Mouse (Mus musculus) adipocyte (in vitro differentiated cells): ENCODE data around the gene Asic3.

Source experiments
- DNase-seq: peaks from one replicate; pipeline ENCODE4 v3.0.0-alpha.2; 2016; ENCODE audit warnings: low spot score

Gene Asic3

DNA sequence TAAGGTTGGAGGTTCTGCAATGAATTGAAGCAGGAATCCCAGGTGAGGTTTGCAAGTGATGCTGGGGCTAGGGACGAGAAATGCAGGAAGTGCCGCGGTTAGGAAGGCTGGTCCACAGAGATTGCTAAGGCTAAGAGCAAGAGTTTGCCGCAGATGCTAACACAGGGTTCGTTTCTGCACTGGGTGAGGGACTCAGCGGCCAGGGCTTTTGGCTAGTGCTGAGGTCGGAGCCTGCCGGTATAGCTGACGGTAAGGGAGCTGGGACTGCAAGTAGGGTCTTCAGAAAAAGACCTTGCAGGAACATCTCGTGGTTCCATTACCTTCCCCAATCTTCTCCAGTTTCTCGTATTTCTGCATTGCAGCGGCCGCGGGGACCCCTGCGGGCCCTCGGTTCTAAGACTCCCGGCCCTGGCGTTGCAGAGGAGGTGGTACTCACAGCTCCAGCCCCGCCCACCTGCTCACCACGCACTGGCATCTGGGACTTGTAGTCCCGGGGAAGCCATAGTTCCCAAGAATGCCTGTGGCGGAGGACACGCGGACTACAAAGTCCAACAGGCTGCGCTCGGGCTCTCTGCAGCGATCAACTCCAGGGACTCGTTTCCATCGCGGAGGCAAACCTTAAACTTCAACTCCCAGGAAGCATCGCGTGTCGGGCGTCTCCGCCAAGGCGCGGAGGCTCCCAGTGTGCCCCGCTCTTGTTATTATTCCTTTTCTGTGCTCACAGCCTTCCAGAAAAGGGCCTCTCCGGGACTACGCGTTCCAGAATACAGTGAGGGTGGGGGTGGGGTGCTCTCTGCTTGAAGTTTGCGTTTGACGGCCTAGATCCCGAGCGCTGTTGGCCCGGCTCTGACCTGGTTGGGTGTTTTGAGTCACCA is 10.2 kb downstream of the Asic3 start, which contains the start of the genes Cdk5 and Slc4a2:
Gene Cdk5, minus strand, starts transcription at position 402 of the 875 bp plus-strand sequence.
Gene Slc4a2, plus strand, starts transcription at position 709 of the 875 bp plus-strand sequence.
- DNase-seq, result peak; percentile 100

DNA sequence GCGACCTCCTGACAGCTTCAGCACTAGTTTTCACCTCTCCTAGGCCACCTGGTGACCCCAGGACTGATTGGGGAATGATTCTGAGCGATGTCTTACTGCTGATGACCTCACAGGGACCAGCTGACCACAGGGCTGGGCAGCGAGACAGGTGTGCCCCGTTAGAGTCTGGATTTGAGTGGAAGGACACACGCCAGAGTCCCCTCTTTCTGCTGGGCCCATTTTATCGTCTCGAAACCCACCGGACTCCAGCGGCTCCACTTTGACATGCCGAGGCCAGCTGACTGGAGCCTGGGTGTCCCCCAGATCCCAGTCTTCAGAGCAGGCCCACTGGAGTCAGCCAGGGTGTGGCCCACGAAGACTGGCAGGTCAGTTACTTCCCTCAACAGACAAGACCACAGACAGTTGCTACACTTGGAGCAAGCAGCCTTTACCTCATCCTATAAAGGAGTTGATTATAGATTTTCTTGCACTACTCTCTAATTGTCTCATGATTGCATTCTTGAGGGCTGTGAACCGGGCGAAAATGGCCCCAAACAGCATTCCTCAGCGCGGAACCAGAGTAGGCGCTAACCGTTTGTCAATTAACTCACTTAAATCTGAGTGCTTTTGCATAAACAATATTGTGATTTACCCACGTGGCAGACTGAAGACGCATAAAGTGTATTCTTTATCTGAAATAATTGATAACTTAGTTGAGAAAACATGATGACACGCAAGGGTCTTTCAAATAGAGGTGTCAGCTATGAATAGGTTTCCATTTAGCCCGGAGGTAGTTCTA is 11.0 kb downstream of the Asic3 start:
- no peak for DNase-seq

DNA sequence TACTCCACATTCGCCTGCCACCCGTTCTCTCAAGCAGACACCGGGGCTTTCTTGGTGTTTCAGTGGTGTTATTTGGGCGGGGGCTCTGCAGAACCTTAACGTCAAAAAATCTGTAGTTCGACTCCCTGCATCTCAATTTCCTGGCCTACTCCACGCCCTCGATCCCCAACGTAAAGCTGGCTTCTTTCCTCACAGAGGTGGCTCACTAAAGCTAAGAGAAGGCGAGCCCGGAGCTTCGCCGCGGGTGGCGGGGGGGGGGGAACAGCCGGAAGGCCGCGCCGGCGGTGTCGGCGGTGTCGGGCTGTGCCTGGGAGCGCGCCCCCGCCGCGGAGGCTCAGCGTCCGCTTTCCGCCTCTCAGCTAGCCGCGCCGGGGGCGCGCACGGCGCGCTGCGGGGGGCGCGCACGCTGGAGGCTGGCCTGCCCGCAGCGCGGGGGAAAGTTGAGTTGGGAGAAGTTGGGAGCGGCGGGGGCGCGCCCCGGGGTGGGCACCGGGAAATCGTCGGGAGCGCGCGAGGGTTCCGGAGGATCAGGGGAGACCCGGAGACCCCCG is 11.7 kb downstream of the Asic3 start:
- peak; percentile 76 for DNase-seq

DNA sequence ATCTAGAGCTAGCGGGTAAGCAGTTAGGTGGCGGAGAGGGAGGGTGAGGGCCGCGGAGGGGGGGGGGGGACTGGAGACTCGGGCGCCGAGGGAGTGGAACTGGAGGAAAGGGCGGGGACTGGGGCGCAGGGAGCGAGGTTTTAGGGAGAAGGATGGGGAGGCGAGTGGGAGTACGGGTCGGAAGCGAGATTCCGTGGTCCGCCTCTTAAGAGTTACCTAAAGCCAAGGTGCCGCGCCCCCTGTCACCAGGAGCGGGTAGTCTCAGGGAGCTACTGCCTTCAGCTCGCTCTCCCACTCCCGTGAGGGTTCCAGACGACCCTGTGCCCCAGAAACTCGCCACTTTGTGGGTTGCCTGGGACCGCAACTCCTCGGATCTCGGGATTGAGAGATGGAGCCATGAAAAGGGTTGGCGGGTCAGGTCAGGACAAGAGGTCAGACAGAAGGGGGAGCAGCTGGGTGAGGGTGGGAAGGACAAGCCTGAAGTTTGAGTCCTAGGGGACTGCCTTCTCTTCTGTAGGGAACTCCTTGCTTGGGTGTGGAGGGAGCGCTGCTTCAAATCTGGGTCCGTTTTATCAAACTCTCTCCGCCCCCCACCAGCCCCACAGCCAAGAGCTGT is 12.3 kb downstream of the Asic3 start:
- DNase-seq, result peak; percentile 39

DNA sequence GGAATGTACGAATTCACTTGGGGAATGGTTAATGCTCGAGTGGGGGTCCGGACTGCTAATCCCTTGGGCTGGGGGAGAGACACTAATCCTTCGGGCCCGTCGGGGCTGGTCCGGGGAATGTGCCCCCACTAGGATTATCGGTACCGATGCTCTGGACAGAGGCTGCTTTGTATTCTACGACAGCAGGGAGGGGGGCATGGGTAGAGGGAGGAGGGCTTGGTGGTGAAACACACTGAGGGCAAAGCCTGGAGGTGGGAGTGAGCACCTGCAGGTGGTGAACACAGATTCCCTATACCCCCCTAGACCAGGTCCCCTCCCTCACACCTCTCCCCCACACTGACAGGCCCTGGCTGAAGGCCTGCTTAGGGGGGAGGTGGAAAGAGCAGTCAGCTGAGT is 12.8 kb downstream of the Asic3 start:
- DNase-seq, result no peak

DNA sequence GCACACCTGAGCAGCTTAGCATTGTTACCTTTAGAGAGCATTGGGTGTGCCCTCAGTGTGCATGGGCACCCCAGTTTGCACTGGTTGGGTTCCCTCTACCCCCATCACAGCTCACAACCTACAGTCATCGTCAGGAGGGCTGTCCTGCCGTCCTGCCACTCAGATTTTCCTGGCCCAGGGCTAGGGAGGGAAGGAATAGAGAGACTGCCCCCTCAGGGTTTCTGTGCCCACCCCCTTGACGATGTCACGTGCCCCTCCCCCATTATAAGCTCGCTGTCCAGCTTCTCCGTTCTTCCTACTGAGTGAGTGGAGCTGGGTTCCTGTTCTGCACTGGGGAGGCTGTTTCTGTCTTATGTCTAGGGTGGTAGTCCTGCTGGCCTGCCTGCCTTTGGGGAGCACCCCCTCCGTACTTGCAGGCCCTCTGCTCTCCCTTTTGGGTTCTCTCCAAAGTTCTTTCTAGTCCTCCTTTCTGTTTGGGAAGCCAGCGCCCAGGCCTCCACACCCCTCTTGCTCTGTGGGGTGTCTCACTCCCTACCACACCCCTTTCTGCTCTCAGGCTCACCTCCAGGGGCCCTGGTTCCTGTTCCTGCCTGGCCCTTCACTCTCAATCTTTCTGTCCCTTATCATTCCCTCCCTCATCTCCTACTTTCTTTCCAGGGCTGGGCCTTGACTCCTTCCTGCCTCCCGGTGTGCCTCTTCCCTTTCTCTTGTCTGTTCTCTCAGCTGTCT is 13.5 kb downstream of the Asic3 start:
- no peak for DNase-seq

DNA sequence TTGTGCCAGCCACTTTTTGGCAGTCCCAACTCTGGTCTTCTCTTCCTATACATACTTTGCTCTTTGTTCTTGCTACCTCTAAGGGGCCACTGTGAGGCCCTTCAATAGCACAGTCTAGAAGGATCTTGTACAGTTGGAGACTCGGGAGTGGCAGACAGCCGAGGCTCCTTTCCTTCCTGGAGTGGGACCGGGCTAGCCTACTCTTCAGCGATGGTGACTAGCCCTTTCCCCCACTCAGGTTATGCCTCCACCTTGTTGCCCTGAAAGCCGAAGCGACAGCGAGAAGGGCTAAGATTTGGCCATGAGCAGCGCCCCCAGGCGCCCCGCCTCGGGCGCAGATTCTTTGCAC is 14.1 kb downstream of the Asic3 start:
- DNase-seq, result no peak

DNA sequence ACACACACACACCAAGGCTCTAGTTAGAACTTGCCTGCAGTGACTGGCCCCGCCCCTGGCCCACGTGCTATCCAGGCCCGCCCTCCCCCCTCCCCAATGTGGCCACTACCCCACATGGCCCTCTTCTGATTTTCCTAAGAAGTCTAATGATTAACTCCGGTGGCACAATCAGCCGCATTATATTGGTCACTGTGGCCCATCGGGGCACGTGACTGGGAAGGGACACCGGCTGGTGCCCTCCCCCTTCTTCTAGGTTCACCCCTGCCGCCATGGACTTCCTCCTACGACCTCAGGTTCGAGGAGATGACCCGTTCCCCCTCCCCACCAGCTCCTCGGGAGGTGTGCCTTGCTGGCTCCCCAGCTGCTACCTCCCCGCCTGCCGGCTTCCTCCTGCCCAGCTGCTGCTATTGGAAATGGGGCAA is 14.8 kb downstream of the Asic3 start:
- DNase-seq, result no peak

DNA sequence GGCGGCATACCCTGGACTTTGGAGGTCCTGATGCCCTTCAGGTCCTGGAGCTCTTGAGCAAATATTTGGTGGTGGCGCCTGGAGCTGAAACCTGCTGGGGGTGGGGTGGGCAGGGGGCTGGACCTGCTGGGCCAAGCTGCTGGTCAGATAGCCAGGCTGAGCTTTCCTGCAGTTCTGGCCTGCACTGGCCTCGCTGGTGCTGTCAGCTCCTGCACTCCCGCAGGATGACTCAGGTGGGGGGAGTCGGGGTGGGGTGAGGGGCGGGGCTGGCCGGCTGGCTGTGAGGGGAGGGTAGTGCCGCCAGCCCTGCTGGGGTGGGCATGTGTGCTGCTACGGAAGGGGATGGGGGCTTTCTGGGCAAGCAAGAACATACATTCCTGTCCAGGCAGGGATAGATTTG is 15.4 kb downstream of the Asic3 start:
- DNase-seq, result no peak

DNA sequence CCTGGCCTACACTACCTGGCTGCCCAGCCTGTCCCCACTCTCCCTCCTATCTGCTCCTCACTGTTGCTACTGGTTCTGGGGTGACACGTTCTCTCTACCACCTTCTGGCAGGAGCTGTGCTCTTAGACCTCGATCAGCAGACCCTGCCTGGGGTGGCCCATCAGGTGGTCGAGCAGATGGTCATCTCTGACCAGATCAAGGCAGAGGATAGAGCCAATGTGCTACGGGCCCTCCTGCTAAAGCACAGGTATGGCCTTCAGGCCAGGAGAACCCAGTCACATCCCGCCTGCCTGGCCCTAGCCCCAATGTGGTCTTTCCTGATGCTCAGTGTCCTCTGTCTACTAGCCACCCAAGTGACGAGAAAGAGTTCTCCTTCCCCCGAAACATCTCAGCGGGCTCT is 20.8 kb downstream of the Asic3 start:
- no peak for DNase-seq

DNA sequence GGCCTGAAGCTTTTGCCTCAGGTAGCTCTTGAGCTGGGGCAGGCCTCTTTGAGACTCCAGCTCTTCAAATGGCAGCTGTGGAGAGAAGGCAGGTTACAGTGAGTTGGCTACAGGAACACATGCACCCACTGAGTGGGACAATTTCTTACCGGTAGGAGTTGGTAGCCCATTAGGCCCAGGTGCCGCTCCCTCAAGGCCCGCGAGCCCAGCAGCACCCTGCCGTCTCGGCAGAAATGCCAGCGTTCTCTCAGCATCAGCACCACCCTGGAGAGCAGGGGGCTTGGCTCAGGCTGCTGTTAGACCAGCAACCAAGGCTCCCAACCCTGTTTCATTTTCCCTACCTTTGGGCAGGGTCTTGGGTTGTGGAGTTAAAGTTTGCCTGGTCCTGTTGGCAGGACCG is 28.0 kb downstream of the Asic3 start:
- no peak for DNase-seq

DNA sequence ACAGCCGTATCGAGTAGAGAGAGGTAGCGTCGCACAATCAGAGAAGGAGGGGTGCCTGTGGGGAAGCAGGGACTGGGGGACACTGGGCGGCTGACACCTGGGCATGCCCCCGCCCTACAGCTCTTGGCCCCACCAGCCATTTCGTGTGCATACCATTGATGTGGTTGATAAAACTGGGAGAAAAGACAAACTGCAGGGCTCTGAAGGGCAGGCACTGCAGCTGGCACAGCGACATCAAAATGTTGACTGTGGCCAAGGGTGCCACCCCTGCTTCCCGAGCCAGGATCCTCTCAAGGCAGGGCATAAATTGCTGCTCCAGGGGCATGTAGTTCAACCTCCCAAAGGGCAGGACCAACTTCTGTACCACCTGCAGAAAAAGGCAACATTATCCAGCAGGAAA is 28.8 kb downstream of the Asic3 start:
- DNase-seq, result no peak

DNA sequence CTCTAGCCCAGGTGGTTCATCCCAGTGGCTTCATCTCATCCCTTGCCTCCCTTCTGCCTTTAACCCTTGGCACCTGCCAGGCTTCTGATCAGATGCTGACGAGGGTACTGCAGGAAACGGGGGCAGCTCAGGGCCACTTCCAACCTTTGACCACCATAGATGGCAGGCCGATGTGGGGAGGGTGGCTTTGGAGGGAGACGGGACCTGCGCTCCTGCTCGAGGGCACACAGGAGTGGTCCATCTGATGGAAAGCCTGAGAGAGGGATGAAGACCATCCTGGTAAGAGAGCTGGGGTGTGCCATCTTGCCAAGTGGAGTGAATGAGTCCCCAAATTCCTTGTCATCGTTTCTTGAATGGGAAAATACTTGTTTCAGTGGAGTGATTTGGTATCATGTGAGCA is 30.0 kb downstream of the Asic3 start:
- DNase-seq, result no peak

DNA sequence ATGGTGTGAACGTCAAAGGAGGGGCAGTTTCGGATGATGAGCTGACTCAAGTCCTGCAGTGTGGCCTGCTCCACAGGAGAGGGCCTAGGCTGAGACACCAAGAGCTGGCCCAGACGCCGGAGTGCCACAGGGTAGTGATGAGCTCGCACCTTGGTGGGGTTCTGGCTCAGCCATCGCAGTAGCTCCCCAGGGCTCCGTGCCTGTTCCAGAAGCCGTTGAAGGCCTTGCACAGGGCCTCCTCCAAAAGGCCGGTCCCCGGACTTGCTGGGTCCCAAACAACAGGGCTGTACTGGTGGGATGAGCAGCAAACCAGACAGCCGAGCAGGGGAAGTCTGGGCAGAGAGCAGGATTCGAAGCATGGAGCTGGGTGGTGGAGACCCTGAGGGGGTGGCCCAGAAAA is 30.7 kb downstream of the Asic3 start:
- no peak for DNase-seq

DNA sequence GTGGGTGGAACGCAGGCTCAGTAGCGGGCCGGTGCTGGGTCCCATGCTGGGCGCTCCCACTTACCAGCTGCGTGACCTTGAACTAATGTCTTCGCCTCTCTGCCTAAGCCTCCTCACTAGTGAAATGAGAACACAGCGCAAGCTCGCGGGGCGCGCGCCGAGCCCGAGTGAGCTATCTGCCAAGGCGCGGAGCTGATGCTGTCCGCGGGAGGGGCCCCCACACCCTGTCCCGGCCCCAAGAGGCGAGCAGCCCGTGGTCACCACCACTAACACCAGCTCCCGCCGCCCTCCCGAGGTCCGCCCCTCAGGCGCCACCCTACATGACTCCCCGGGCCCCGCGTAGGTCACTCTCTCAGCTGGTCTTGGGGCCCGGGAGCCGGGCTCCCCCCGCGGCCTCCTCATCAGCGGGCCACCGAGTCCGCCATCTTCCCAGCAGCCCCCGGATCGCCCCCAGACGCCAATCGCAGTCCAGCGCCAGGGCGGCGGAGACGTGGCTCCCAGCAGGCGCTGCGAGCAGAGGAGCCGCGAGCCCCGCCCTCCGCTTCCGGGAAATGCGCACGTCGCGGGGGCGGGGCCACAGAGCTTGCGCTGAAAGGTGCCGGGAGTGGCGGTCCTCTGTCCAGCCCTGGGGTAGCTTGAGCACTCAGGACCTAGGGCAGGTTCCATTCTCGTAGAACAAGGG is 31.7 kb downstream of the Asic3 start, which contains the start of gene Fastk:
Gene Fastk, minus strand, starts transcription at position 542 of the 682 bp plus-strand sequence.
- peak; percentile 88 for DNase-seq

DNA sequence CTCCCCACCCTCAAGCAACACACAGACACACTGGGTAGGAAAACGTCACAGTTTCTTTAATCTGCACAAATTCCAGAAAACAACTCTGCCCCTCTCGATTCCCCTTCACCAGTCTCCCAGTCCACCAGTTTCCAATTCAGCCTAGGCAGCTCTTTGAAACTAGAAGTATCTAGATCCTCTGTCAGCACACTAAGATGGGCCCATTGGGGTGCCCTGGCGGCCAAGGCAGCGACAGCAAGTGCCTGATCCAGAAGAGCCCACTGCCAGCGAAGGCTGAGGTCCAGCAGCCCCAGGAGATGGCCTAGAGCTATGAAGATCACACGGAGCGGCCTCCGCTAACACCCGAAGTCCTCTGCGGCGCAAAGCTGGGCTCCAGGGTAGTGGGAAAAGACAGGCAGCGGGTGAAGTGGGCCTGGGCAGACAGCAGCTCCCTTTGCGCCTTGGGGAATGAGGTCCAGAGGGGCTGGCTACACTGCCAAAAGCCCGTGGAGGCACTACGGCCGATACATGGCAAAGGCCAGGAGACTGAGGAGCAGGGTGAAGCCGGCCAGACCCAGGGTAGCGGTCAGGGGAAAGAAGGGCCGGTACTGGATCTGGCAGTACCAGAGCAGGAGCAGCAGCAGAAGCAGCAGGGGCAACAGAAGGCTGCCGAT is 32.4 kb downstream of the Asic3 start:
- DNase-seq, result no peak

DNA sequence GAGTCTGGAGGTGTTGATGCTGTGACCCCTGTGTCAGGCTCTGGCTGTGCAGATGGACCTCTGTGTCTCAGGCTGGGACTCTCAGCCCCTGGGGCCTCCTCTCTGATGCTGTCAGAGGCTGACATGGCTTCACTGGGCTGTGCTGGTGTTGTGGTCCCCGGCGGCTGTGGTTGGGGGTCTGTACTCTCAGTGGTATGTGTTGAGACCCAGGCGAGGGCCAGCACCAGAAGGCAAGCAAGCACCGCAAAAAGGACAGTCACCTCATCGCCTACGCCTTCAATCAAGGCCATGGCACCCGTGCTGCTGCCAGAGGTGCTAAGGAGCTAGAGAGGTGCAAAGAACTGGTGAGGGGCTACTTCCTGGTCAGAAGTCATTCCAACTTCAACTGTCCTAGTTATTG is 33.4 kb downstream of the Asic3 start:
- DNase-seq, result no peak

DNA sequence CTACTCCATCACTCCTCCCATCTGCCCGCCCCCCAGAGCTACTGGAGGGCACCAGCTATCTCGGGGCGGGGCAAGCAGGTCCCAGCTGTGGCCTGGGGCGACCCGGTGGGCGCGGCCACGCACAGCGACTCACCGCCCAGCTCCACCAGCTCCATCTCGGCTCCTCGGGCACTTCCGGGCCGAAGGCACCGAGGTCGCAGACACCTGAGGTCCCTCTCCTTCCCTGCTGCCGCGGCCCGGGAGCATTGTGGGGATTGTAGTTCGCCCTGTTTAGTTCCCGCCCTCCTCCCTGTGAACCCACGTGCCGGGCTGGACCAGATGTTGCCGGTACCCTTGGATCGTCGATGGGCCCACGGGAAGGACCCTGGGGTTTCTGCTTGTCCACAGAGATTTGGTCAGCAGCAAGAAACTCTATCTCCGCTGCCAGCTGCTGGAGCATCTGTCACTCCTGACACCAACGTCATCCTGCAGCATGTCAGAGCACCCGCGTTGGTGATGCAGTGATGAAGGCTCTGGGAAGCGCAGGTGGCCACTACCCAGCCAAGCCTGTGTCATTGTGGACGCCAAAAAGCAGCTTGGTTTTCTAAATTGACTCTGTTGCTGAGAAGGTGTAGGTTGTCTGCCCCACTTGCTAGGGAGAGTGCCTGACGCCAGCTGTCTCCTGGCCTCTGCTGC is 34.6 kb downstream of the Asic3 start, which contains the start of gene Tmub1:
Gene Tmub1, minus strand, starts transcription at position 231 of the 675 bp plus-strand sequence.
- peak; percentile 70 for DNase-seq

DNA sequence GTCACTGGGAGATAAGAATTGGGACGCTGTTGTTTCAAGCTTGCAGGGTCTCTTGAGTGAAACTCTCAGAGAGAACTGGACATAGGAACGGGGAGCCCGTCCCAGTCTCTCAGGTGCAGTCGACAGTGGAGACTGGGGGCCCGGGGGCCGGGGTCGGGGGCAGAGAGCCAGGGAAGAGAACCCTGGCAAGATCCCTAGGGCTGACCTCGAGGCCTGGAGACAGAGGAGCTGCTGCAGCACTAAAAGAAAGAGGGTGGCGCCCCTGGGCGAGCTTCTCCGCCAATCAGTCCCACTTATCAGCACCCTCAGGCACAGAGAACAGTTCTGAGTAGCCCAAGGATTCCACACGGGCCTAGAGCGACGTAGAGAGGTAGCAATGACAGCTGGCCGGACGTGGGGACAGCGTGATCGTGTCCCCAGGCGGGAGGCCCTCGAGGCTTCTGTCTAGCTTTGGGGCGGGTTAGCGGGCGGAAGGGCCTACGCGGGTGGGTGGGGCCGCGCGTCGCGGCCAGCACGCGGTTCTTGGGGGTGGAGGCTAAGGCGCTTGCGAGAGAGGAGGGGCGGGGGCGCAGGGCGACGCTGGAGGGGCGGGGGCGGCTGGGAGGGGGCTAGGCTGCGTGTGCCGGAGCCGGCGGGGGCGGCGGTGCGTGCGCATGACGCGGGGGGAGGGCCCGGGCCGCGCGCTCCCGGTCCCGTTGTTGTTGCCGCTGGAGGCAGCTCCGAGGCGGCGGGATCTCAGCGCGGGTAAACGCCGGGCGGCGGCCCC is 38.3 kb downstream of the Asic3 start:
- peak; percentile 83 for DNase-seq
